Mouse (Mus musculus): ENCODE results near the gene Rprd2.
"Not testable (repeated sequence)": the region's sequence is repeated elsewhere in the genome, so short reads cannot be mapped to it uniquely, and the experiment has no call there.

Rprd2 gene

DNA sequence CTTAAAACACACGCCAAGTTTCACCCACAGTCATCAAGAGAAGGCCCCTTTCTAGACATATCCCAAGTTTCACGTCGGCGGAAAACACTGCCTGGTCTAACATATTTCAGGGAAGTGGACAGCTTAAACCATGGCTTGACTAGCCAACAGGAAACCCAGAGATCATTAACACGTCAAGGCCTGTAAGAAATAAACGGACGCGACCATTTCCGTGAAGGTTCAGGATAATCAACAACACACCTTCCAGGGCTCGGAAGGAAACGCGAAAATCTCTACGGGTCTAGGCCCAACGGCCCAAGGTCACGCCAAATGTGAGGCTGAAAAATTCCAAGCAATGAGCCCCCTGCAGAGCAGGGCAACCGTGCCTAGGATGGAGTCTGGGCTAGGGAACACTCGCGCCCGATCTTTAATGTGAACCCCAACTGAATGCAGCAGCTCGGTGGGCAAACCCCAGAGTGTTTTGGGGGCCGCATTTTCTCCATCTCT is 594 bp downstream of the Rprd2 start:
- DNase-seq (ENCODE audit: low spot score), result peak; percentile 75

DNA sequence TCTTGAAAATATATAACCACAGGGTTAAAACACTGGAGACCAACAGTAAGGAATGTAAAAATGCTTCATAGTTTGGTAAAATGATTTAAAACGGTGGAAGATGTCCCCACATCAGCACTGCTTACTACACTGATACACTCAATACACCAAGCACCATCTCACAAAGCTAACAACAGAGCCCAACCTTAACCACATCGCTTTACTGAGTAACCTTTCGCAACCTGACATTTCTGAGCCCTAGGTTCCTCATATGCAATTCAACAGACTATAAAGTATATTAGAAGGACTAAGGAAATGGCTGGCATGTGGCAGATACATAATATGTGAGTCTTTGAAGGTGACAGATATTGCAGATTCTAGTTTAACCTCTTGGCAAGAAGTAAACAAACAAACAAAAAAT is 2.0 kb downstream of the Rprd2 start:
- no peak for DNase-seq (ENCODE audit: low spot score)

- DNase-seq (ENCODE audit: low spot score), result no peak
These were observed 10.3 kb downstream of the Rprd2 start for GRCm38 (mm10) chr3:95808384-95808783.

GRCm38 (mm10) chr3:95807630-95808029 is 11.0 kb downstream of the Rprd2 start:
- DNase-seq (ENCODE audit: low spot score), result not testable (repeated sequence)

GRCm38 (mm10) chr3:95806677-95807076 is 12.0 kb downstream of the Rprd2 start:
- no peak for DNase-seq (ENCODE audit: low spot score)

DNA sequence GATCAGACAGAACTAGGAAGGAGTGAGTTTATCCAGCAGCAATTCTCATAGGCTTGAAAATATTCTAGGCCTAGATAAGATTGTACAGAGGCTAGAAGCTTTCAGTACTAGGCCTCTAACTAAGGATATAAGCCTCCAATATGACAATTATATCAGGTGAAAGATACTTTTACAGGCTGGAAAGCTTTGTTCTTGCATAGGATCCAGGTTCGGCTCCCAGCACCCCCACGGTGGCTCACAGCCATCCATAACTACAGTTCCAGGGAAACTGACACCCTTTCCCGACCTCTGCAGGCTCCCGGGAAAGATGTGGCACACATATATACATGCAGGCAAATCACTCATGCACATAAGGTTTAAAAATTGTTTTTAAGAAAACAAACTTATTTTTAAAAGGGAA is 14.8 kb downstream of the Rprd2 start:
- no peak for DNase-seq (ENCODE audit: low spot score)

- no peak for DNase-seq (ENCODE audit: low spot score)
These were observed 19.9 kb downstream of the Rprd2 start for GRCm38 (mm10) chr3:95798756-95799155.

DNA sequence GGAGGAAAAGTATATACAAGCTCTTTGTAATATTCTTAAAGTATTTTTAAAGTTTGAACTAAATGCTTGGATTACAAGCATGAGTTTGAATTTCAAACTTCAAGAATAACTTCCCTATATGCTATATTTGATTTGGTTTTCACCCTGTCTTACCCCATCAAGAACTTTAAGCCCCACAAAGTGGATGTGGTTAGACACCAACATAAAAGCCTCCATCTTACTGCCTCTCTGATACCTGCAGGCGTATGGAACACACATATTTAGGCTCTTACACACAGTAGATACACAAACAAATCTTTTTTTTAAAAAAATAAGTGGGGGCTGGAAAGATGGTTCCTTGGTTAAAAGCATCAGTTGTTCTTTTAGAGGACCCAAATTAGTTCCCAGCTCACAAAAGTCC is 24.4 kb downstream of the Rprd2 start:
- no peak for DNase-seq (ENCODE audit: low spot score)

DNA sequence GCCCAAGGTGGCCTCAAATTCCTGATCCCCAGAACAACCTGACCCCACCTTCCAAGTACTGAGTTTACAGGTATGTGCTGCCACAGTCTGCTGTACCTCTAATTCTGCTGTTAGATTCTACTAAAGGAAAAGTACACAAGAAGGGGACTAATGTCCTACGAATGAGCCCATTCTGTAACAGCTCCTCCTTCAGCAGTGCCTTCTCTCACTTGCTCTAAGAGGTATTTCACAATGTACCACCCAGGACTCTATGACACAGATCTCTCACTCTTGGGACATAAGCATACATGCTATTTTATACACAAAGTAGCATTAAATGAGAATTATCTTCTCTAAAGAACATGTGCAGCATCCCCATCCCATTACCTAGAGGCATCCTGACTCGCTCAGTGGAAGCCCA is 25.0 kb downstream of the Rprd2 start:
- DNase-seq (ENCODE audit: low spot score), result no peak

DNA sequence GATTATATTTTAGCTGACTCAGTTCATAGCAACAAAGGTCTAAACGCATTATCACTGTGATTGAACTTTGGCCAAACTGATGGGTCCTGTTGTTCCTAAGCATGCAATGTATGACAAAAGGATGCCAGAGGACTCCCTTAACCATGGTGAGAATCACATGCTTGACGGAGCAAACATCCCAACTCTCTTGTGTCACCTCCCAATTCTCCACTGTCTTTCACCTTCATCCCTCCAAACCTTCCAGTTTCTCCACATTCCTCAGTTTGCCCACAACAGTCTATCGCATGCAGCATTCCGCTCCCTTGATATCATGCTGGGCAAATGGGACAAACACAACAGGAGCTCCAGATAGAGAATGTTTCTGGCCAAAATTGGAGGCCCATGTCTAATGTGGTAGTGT is 33.2 kb downstream of the Rprd2 start:
- no peak for DNase-seq (ENCODE audit: low spot score)

DNA sequence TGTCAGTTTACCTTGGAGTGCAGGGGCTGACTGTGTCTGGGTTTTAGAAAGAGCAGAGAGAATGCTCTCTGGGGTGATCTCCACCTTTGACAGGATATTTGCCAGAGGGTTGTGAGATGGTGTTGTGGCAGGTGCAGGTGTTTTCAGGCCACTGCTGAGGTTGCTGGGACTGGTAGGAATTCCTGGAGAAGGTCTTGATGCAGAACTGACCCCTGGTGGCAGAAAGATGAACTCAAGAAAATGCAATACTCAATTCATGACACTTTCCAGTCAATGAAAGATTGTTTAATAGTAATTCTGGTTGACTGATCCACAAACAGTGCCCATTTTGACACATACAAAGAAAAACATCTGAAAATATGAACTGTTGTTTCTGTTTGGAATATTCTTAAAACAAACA is 46.7 kb downstream of the Rprd2 start:
- DNase-seq (ENCODE audit: low spot score), result no peak

GRCm38 (mm10) chr3:95765534-95765933 is 53.1 kb downstream of the Rprd2 start:
- DNase-seq (ENCODE audit: low spot score), result no peak

DNA sequence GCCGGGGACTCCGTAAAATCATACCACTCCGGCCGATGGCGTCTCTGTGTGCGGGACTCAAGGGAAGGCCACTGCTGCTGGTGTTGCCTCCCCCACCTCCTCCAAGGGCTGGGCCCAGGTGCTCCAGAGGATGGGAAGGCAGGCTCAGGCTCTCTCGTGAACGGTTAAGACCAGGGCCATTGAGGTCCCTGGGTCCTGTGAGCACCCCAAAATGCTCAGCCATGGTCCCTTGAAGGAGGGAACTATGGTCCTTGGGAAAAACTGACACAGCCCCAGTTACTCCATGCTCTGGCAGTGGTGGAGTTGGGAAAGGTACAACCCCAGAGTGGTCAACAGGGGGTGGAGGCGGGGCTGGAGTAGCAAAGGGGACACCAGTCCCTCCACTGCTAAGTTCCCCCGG is 54.9 kb downstream of the Rprd2 start:
- no peak for DNase-seq (ENCODE audit: low spot score)

DNA sequence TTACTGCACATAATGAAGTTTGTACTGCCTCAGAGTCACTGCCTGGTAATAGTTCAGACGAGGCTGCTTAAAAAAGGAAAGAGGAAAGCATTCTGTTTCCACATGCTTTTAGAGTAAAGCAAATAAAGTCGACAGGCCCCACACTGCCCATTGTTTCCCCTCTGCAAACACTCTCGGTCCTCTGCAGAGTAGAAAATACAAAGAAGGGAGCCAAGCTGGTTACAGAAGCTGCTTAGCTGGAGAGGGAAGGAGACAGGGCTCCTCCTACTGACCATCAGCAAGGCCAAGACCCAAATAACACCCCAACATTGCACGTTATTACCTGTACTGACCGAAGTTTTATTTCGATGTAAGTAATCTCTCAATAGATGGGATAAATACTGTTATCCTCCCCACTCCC is 55.7 kb downstream of the Rprd2 start:
- no peak for DNase-seq (ENCODE audit: low spot score)

GRCm38 (mm10) chr3:95761771-95762170 is 56.9 kb downstream of the Rprd2 start:
- DNase-seq (ENCODE audit: low spot score), result no peak

DNA sequence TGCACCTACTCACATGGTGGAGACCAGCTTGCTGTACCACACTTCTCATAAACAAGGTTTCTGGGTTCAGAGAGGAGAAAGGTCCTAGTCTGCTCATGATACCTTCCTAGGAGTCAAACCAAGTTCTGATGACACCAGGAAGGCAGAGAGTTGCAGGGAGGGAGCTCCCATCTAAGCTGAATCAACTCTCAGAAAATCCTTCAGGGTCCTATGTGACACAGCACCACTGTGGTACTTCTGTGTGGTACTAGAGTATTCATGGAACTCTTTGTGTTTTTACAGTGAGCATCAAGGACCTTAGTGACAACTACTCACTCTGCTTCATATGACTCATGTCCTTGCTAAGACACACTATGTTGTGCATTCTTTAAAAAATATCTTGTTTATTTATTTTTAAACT is 58.0 kb downstream of the Rprd2 start:
- no peak for DNase-seq (ENCODE audit: low spot score)

DNA sequence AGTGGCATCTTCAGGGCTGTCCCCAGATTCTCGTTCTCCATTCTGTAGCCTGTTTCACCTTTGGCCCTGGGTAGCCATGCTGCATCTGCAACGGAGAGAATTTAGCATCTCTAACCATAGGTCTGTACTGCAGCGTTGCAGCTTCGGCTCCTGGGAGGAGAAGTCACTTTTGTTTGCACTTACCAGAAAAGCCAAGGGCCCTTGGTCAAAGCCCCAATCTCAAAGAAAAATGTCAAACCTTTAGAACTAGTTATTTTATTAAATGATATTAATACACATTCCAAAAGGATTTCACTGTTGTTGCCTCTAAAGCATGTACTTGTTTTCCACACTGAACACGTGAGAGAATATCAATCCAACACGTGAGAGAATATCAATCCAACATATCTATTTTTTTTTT is 58.6 kb downstream of the Rprd2 start, which contains the start of gene Tars2:
Gene Tars2, minus strand, starts transcription at position 101 of the 400 bp plus-strand sequence.
- DNase-seq (ENCODE audit: low spot score), result no peak

- DNase-seq (ENCODE audit: low spot score), result no peak
These were observed 60.0 kb downstream of the Rprd2 start for GRCm38 (mm10) chr3:95758467-95759218.

- DNase-seq (ENCODE audit: low spot score), result no peak
These were observed 61.9 kb downstream of the Rprd2 start for GRCm38 (mm10) chr3:95756808-95757207.

- peak; percentile 93 for DNase-seq (ENCODE audit: low spot score)
These were observed 64.1 kb downstream of the Rprd2 start for GRCm38 (mm10) chr3:95754345-95755206.

GRCm38 (mm10) chr3:95752935-95753334 is 65.7 kb downstream of the Rprd2 start:
- DNase-seq (ENCODE audit: low spot score), result no peak

DNA sequence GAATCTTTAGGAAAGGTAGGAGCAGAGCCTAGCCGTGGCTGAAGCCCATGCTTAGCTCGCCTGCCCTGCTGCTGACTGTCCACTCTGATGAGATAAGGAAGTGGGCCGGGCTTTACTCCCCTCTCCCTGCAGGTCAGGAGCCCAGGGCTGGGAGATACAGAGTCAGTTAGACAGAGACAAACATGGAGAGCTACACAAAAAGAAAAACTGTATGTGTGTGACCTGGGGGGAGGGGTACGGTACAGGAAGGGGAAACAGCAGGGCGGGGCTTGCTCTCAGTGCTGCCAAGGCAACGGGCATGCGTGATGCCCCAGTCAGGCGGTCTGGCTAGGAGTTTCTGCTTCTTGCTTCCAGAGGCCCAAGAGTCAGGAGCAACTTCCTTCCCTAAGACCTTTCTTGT is 78.3 kb downstream of the Rprd2 start:
- peak; percentile 71 for DNase-seq (ENCODE audit: low spot score)

Measured in yolk sac, embryonic 10.5 days (tissue).